Mouse (Mus musculus): Measurements from ENCODE around the gene Pilrb1.

Pilrb1 gene

DNA sequence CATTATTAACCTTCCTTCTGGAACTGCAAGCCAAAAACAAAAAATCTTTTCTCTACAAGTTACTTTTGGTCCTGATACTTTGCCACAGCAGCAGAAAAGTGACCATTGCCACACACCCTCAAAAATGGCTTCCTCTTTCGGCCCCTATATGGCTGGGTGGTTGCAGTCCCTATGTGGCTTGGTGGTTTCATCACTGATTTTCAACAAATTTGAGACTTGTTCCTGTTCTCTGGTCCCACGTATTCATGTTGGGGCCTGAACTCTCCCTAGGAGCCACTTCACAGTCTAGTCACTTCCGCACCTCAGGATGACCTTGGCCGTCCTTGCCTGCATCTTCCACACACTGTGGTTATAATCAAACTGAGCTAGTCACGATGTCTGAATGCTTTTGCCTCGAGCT, 29.2 kb downstream of the Pilrb1 start:
- no peak for DNase-seq

DNA sequence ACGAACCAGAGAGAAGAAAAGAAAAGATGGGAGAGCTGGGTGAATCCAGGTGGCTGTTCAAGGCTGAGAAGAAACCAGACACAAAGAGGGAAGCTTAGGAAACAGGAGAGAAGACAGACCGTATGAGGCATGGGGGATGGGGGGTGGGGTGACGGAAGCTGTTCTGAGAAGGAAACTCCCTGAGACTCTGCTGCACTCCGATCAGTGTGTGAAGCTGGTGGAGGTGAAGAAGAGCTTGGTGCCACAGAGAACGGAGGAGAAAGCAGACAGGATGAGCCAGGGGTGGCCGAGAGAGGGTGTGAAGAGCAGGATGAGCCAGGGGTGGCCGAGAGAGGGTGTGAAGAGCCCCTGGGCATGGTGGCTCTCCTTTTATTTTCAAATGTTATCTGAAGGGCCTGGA, 31.5 kb downstream of the Pilrb1 start:
- DNase-seq = no peak

DNA sequence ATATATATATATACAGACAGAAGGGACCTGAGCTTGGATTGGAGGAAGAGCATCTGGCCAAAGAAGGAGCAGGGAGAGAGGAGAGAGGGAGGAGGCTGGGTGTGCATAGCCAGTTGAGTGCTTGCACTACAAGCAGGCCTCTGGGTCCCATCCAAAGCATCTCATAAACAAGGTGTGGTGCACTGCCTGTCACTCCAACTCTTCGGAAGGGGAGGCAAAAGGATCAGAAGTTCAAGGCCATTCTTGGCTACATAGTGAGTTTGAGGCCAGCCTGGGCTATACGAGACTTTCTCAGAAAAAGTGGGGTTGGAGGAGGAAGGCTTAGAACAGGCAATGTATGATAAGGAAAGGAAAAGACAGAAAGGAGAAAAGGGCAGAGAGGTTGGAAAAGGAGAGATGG, 31.9 kb downstream of the Pilrb1 start:
- DNase-seq = no peak

DNA sequence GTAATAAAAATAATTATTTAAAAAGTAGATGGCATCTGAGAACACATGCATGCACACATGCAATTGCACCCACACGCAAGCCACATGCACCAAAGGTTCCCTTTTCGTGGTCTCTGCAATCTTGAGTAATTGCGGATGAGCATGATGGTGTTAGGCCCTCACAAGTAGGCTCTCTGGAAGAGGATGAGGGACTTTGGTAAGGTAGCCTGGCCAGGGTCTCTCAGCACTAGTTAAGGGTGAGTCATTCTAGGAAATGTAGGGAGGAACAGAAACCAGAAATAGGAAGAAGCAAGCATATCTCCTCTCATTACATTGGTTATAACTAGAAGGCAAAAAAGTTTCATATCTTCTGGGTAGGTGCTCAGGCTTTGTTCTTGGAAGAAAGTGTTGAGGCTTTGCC, 32.9 kb downstream of the Pilrb1 start:
- no peak for DNase-seq

DNA sequence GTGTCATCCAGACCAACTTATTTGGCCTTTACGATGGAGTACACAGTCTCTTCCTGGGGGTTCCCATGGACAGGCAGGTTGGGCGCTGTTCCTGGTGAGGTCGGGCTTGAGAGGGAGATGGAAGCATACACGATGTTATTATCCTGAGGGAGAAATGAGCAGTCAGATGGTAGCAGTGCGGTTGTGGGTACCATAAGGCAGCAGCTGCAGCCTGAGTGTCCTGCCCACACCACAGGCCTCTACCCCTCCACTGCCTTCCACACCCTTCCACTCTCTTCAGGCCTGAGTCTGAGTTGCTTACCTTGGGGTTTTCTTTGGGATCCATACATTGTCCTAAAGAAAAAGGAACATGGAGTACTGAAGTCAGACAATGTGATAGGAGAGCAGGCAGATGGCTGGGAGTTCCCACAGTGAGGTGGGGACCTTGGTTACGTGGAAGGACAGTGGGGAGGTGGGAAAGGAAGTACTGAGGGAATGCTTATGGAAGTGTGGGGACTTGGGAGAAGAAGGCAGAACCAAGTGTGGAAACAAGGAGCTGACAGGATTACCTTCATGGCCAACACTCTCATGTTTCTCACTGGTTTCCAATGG, 34.4 kb downstream of the Pilrb1 start:
- DNase-seq = no peak

DNA sequence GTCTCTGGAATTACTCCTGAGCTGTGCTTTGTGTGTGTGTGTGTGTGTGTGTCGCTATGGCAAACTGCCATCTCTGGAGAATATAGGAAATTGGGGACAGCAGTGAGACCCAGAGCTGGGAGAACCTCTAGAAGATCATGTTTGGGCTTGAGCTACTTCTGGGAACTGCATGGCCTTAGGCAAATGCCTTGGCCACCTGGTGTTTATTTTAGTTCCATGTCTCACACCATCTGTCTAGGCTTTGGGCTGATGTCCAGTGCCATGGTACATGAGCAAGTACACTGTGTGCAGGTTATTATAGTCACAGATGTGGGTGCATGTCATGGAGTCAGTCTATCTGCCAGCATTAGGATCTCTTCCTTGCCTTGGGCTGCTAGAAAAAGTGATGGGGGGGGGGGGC, 35.3 kb downstream of the Pilrb1 start:
- no peak for DNase-seq

DNA sequence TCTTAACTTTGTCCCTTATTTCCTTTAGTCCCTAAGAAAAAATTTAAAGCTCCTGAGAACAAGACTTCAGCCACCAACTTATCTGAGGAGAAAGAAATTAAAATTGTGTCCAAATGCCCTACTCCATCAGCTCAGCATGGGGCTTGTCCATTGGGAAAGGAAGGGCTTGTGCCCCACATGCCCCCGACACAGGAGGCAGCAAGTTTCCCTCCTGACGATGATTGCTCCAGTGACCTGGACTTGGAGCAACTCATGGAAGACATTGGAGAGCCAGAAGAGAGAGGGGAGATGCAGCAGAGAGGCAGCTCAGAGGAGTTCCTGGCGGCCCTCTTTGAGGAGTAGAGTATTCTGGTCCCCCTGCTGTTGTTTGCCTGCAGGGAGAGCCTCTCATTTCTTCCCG, 35.8 kb downstream of the Pilrb1 start:
- no peak for DNase-seq

DNA sequence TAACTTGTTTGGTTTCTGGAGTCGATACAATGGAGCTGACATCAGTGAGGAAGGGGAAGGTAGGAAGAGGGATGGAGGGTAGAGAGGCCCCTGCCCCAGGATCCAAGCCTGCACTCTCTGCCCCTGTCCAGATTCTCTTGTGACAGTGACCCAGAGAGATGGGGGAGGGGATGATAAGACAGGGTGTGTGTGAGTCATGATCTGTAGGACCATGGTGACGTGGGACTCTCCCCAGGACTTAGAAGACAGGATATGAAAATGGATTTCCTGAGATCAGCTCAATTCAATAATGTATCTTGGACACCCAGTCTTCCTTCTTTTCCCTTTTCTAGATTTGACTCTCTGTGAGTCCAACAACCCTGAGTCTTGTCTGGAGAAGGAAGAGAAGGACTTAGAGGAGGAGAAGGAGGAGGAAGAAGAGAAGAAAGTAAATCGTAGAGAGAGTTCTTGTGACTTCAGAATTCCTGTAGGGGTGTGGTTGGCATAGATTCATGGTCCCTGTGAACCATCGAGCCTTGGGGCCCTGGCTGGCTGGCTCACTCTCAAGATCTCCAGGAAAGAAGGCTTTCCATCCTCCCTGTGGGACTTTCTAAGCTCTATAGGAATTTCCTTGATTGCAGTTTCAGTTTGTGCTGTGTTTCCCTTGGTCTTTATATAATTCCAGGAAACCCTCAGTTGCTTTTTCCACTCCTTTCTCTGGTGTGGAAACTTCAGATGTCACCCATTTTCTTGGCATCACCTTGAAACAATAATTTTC, 40.3 kb downstream of the Pilrb1 start:
- no peak for DNase-seq

DNA sequence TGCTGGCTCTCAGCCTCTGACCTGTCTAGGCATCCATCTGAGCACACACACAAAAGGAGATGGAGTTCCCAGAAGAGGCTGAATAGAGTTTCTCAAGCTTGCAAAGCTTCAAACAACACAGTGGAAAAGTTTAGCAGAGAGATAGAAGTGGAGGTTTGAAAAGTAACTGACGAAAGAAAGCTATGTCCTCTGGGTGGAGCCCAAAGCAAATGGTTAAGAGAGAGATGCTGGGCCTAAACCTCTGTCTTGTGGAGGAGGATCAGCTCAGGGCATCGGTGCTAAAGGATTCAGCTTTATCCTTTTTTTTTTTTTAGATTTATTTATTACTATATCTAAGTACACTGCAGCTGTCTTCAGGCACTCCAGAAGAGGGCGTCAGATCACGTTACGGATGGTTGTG, 49.6 kb downstream of the Pilrb1 start:
- DNase-seq = no peak

DNA sequence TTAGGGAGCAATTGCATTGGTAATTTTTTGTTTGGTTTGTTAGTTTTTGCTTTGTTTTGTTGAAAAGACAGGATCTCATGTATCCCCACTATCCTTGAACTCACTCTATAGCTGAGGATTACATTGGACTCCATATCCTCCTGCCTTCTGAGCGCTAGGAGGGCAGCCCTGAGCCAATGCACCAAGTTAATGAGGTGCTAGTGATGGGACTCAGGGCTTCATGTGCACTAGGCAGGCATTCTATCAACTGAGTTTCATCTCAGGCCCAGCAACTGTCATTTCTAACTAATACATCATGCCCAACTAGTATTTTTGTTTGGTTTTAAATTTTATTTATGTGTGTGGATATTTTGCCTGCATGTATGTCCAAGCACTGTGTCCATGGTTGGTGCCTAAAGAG, 51.7 kb downstream of the Pilrb1 start:
- no peak for DNase-seq
